Mouse (Mus musculus) lung, adult 18-20 months (tissue): ENCODE data around the gene Rspry1.
A peak's percentile ranks its signal among the peaks of the same experiment; 100 is the strongest.

Experiments
- DNase-seq, 2 experiments: peaks; one replicate each; pipeline ENCODE4 v3.0.0; 2022; ENCODE audit warnings: mixed read lengths in 2 of 2

The Rspry1 gene

DNA sequence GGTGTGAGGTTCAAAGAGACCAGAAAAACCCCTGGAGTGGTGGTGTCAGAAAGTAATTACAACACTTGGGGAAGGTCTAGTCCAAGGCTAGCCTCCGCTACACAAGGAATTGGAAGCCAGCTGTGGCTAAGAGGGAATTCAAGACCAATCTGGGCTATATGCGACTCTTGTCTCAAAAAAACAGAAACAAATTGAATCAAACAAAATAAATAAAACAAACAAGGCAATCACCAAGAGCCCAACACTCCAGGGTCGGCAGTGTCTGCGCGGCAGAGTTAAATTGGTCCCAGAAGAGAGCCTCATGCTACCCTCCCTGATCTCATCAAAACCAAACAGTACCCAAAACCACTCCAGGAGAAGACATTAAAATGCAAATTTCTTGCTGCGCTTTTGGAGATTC, 93.0 kb downstream of the Rspry1 start:
- DNase-seq, result no peak

DNA sequence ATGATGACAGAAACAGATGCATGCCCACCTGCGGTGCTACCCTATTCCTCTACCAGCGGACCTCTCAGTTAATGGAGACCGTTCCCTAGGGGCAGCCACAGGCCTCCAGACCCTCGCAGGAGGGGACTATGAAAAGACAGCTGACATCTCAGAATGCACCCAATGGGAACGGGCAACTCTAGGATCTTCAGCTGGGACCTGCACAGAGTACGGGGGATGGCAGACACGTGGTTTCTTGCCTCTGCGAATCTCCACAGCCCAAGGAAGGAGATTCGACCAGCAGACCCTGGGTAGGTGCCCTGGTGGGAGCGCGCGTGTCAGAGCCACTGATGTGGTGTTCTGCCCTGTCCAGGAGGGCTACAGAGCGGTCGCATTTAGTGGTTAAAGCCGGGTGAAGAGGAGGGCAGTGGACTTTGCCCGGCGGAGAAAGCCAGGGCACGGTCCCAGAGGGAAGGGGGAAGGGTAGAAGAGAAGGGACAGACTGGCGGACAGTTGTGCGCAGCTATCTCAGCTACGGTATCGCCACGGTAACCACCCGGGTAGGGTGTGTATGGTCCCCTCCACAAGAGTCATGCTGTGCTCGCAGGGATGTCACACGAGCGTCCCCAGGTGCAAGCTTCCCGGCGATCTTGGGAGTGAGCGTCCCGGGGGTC, 93.7 kb downstream of the Rspry1 start:
- DNase-seq, result no peak

DNA sequence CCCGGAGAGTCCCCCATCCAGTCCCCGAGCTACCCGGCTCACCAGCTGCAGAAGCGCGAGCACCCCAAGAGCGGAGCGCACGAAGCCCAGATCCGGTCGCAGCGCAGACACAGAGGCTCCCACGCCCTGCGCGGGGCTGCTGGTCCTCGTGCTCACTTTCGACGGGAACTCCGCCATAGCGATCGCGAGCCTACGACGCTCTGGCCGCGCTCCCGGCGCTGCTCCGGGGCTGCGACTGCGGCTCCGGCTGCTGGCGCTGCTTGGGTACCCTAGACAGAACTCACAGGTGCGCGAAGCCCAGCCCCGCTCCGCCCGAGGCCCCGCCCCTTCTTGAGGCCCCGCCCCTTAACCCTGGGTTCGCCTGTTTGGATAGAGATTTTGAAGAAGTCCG, 94.3 kb downstream of the Rspry1 start, which contains the start of gene Pllp:
Pllp (minus strand) TSS at position 285 of the 391 bp plus-strand sequence.
- DNase-seq, result no peak

DNA sequence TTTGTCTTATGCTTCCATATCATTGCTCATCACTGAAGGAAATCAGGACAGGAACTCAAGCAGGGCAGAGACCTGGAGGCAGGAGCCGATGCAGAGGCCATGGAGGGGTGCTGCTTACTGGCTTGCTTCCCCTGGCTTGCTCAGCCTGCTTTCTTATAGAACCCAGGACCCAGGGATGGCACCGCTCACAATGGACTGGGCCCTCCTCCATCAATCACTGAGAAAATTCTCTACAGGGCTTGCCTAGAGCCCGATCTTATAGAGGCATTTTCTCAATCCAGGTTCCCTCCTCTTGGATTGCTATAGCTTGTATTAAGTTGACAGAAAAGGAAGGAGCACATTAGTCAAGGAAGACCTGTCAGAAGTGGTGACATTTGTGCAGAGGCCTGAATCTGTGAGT, 94.8 kb downstream of the Rspry1 start:
- no peak for DNase-seq

DNA sequence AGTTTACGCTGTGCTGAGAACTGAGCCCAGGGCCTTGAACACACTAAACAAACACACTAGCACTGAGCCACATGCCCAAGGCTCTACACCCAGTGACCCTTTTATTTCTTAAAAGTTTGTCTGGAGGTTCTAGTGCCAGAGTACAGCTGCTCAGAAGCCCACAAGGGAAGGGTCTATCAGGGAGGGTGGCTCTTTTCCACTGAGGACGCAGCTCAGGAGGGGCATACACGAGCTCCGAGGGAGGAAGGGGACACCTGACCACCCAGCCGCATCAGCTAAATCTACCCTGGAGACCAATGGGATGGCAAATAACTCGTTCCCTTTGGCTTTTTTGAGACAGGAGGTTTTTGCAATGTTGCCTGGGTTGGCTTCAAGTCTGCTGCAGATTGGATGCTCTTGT, 96.2 kb downstream of the Rspry1 start:
- DNase-seq, result no peak

DNA sequence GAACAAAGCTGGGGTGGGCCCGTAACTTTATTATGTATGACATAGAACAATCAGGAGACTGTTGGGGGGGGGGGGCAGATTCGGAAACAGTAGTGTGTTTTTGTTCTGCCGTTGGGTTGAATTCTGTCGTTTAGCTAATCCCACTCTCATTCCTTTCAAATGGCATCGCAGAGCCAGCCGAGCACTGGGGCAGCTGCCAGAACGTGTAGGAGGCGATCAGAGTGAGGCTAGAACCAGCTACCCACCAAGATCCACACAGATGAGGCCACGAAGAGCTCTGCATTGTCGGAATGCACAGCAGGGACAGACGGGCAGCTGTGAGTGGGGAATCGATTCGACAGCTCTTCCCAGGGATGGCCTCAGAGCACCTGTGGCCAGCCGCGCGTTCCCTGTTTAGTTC, 97.6 kb downstream of the Rspry1 start:
- no peak for DNase-seq

DNA sequence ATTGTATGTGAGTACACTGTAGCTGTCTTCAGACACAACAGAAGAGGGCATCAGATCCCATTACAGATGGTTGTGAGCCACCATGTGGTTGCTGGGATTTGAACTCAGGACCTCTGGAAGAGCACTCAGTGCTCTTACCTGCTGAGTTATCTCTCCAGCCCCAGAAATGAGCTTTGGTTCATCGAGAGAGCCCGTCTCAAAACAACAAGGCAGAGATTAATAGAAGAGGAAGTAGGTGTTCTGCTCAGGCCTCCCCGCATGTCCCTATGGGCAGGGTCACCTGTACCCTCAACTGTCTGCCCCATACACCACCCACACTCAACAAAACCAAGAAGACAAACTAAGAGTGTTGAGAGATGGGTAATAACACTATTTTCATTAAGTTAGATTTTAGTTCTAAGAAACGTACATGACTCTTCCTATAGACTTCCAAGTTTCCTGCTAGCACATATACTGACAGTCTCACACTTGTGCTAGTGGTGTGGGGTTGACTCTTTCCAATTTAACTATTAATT, 98.7 kb downstream of the Rspry1 start:
- no peak for DNase-seq

DNA sequence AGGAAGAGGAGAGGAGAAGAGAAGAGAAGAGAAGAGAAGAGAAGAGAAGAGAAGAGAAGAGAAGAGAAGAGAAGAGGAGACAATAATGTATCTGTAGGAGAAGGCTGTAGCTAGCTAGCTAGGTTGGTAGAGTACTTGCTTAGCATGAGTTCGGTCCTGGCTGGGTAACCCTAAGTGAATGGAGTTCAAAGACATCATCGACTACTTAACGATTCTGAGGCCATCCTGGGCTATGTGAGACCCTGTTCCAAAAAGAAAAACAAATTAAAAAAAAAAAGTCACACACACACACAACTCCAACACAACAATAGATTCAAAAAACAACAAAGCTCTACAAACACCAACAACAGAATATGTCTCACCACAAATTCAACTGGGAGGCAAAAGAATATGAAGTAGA, 100.4 kb downstream of the Rspry1 start:
- no peak for DNase-seq

DNA sequence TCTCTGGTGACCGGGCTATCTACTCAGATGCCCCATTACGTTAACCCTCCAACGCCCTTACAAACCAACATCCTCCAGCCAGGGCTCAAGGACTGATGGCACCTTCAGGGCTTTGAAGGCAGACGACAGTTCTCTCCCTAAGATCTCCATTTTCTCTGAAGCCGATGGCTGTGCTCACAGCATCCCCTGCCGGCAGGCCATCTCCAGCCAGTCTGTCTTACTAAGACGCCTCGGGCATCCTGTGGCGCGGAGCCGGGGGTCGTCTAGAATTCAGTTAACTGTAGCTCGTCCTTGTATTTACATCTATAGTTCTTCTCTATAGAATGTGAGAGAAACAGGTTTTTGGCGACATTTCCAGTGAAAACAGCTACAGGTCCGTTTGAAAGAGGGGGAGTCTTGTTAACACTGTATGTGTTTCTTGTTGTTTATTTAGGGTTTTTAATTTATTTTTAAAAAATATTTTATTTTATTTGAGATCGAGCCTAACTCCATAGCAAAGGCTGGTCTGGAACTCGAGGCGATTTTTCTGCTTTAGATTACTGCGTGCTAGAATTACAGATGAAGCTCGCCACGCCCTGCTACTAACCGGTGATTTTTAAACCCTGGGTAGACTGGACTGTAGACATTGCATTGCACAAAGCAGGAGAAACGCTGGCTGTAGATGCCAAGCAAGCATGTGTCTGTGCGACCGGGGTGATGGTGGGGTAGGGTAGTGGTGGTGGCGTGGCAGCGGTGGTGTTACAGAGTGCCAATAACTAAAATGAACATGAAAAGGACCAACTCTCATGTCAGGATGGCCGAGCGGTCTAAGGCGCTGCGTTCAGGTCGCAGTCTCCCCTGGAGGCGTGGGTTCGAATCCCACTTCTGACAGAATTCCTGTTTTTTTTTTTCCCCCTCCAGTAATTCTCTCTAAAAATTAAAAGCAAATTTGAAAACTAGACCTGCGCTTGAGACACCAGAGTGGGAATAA, 101.4 kb downstream of the Rspry1 start:
- DNase-seq, result peak; percentile 84 to 88

DNA sequence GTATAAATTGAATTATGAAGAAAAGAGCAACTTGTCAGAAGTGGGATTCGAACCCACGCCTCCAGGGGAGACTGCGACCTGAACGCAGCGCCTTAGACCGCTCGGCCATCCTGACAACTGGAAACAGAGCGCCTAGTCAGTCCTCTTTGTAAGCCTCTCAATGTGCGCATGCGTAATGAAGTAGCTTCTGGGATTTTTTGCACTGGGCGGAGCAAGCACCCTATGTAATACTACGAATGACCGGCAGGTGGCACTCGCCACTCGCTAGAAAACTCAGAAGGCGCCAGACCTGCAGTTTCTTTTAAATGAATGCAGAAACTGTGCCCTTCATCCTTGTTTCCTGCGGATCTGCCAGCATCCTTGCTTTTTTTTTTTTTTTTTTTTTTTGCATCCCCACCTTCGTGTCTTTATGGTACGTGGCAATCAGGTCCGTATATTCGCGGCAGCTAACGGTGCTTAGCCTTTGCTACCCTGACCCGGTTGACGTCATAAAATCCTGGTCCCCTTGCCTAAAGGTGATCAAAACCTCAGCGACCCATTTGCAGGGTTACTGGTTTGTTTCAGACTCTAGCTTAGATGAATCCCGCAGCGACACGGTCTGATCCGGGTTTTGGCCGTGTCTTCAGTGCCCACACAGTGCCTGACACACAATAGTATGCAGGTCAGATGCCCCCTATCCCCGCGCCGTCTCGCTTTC, 102.4 kb downstream of the Rspry1 start:
- peak; percentile 95 to 96 for DNase-seq

DNA sequence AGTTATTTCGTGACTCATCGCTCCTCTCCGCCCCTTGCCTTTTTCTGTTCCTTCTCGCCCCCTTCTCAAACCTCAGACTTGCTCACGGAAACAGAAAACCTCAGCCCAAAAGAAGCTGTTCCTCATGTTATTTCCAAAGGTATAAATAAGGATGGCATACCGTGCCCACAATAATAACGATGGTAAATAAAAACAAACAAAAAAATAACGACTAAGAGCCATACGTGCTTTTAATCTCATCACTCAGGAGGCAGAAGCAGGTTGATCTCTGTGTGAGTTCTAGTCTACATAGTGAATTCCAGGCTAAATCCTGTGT, 102.9 kb downstream of the Rspry1 start:
- DNase-seq, result no peak

DNA sequence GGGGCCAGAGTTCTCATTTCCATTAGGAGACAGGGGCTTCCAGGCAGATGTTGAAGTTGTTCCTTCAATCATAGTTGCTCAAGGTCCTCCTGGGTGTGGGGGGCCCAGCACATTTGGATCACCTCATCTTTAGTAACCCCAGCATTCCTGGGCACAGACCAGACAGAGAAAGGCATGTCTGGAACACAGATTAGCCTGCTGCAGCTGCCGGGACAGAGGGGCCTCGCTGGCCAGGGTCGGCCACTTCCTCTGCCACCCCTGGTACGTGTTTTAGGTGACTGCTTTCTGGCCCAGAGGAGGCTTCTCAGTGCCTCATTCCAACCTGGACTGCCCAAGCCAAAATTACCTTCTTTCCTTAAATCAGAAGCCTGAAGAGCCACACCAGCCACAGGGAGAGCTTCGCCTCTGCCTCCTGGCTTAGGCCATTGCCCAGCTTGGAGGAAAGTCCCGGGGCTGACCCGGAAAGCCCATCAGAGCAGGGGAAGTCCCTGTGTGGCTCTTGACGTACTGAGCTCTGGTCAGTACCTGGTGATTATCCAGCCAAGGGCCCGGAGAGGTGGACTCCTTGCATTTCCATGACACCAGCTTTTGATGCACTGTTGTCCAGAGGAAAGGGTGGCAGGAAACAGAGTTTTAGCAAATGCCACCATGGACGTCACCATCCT, 104.0 kb downstream of the Rspry1 start:
- no peak for DNase-seq

DNA sequence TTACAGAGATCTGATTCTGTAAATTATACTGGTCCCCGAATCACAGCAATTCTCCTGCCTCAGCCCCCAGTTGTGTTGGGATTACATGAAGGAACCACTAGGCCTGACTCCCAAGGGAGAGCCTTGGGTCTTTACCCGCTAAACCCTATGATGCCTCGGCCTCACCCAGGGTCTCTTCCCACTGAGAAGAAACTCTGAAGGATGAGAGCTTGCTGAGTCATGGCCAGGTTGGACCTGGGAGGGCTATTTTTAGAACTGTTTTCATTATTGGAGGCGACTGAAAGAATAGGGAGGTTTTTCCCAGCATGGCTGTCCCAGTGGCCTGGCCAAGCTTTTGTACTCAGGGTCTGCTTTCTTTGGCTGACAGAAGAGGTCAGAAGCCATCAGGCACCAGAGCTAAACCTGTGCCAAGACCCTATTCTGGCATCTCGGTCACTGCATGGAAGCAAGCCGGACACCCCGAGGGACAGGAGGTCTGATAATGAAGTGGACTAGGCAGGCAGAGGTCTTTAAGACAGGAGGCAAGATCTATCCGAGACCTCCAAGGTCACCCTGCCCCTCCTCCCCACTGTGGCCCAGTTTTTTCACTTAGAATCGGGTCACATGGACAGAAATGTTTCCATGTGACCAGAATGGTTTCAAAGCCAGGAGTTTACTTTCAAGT, 105.1 kb downstream of the Rspry1 start:
- DNase-seq, result no peak
